Mouse (Mus musculus) heart, postnatal 0 days (tissue): ENCODE measurements at regions not wholly inside any gene's neighbourhood (a gene's known extent, or its start where the extent isn't known, plus 50 kb on each side); places are given as distances from the start of the nearest gene placed in this dataset.

Experiments used
- ATAC-seq: fragments of 200-750 bp; cut with Nextera tagmentation; 2 replicates; pipeline ENCODE4 v1.8.0; 2017; ENCODE audit warnings: low read depth, moderate number of reproducible peaks, moderate library complexity; ENCODE audit not compliant: insufficient read depth
- DNase-seq: peaks from one replicate; pipeline ENCODE4 v3.0.0-alpha.2; 2016; ENCODE audit warnings: low spot score
- H3K27ac ChIP-seq: fragments of 300-500 bp; sonication (generic); 2 replicates; pipeline ENCODE4 v1.5.1; 2014; ENCODE audit warnings: low read depth, mild to moderate bottlenecking
- H3K27me3 ChIP-seq: fragments of 300-500 bp; sonication (generic); 2 replicates; pipeline ENCODE4 v1.6.1; 2014; ENCODE audit warnings: low read length, mixed read lengths; ENCODE audit not compliant: control insufficient read depth, insufficient read depth
- H3K36me3 ChIP-seq: fragments of 300-500 bp; sonication (generic); replicated peaks from 2 replicates; pipeline ENCODE4 v1.6.1; 2014; ENCODE audit warnings: low read length, mixed read lengths; ENCODE audit not compliant: control insufficient read depth, insufficient read depth
- H3K4me1 ChIP-seq: fragments of 300-500 bp; sonication (generic); 2 replicates; pipeline ENCODE4 v1.6.1; 2014; ENCODE audit warnings: antibody characterized with exemption; ENCODE audit not compliant: control insufficient read depth, insufficient read depth
- H3K4me2 ChIP-seq: fragments of 300-500 bp; sonication (generic); 2 replicates; pipeline ENCODE4 v1.6.1; 2014; ENCODE audit warnings: low read depth, mild to moderate bottlenecking, low read length, moderate library complexity
- H3K4me3 ChIP-seq: fragments of 300-500 bp; sonication (generic); 2 replicates; pipeline ENCODE4 v1.5.1; 2014; ENCODE audit warnings: low read depth, low read length
- H3K9ac ChIP-seq: fragments of 300-500 bp; sonication (generic); replicated peaks from 2 replicates; pipeline ENCODE4 v1.6.1; 2014; ENCODE audit warnings: low read depth, low read length, mixed read lengths
- H3K9me3 ChIP-seq: fragments of 300-500 bp; sonication (generic); replicated peaks from 2 replicates; pipeline ENCODE4 v1.6.1; 2016; ENCODE audit warnings: low read length; ENCODE audit not compliant: control insufficient read depth
- CTCF ChIP-seq: IDR thresholded peaks from 2 replicates; pipeline ENCODE4 v1.5.1; 2016; ENCODE audit warnings: antibody characterized with exemption, control low read depth, low read depth
- EP300 ChIP-seq: IDR thresholded peaks from 2 replicates; pipeline ENCODE4 v1.6.1; 2016; ENCODE audit warnings: antibody characterized with exemption, low read depth
- WGBS: fragments of 180-500 bp; shearing (Covaris S2); extraction: QIAGEN DNeasy Blood & Tissue Kit; methylation state at CpG from one replicate; pipeline ENCODE4 v1.1.7; 2014; 5-methylcytosine and 5-hydroxymethylcytosine counted together

DNA sequence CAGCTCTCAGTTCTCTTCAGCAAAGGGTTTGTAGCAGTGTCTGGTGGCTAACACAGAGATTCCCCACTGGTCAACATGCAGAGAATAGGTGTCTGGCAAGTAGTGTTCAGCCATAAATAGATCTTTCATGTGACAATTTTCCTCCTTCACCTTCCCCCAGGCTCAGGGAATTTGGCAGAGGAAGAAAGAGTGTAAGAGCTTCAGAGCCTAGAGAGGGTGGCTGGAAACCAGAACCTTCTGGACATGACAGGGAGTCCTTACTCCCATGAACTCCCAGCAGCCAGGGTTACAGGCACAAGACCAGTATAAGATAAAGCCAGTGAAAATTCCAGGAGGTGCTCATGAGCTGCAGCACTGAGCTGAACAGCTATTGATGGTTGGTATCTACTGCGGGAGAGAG is 251.1 kb downstream of the Nedd1 start:
- Histone ChIP-seq H3K27me3 (no peaks in the 10 kb centered on the region), H3K4me1 (no peaks in the 10 kb centered on the region), H3K27ac (no peak overlapping the region), H3K9ac (no peak overlapping the region), H3K9me3 (no peaks in the 10 kb centered on the region), H3K36me3 (no peaks in the 10 kb centered on the region), H3K4me3 (no peak overlapping the region), H3K4me2 (no peak overlapping the region)
- 86% methylated on average over 1 of the region's 1 CpGs for WGBS
- DNase-seq: no peak
- no peak for ATAC-seq
- no peak for TF ChIP-seq EP300
- no peak for TF ChIP-seq CTCF

DNA sequence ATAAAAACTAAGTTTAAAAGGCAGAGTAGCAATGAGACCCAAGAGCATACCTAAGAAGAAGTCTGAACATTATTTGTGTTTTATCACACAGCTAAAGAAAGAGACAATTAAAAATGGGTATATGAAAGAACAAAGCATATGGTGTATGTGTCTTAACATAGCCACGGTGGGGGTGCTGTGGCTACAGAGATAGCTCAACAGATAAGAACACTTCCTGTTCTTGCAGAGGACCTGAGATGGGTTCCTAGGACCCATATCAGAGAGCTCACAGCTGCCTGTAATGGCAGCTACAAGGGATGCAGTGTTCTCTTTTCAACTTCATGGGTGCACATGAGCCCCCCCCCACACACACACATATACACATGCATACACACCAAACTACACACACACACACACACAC is 267.0 kb downstream of the Nedd1 start:
- no peak overlapping the region for H3K27ac ChIP-seq
- no peaks in the 10 kb centered on the region for H3K36me3 ChIP-seq
- H3K27me3 ChIP-seq: no peaks in the 10 kb centered on the region
- WGBS: 40% methylated on average over 1 of the region's 1 CpGs
- no peak overlapping the region for H3K9ac ChIP-seq
- H3K4me2 ChIP-seq: no peak overlapping the region
- DNase-seq (no peak), ATAC-seq (no peak)
- H3K4me3 ChIP-seq: no peak overlapping the region
- H3K4me1 ChIP-seq: no peaks in the 10 kb centered on the region
- no peaks in the 10 kb centered on the region for H3K9me3 ChIP-seq
- TF ChIP-seq EP300: no peak
- no peak for TF ChIP-seq CTCF

DNA sequence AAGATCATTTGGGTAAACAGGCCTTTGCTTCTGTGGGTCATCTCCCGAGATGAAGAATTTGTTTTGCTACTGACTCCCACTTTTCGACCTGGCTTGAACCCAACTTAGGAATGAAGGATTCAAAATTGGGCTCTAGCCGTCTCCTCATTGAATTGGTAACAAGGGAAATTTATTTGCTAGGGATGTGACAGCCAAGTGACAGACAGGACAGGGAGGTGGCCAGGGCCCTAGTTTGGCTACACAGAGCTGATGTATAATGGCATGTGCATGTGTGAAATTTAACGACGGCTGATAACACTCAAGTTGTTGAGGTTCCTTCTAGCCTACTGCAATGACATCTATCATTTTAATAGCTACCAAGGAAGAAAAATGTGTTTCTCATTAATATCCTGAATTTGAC is 268.7 kb downstream of the Nedd1 start:
- Histone ChIP-seq H3K4me2 (no peak overlapping the region), H3K4me1 (no peaks in the 10 kb centered on the region), H3K9ac (no peak overlapping the region), H3K27ac (no peak overlapping the region), H3K4me3 (no peak overlapping the region), H3K36me3 (no peaks in the 10 kb centered on the region), H3K9me3 (no peaks in the 10 kb centered on the region), H3K27me3 (no peaks in the 10 kb centered on the region)
- ATAC-seq (no peak), DNase-seq (no peak)
- TF ChIP-seq EP300 (no peak), CTCF (no peak)
- WGBS: 69% methylated on average over 5 of the region's 5 CpGs

DNA sequence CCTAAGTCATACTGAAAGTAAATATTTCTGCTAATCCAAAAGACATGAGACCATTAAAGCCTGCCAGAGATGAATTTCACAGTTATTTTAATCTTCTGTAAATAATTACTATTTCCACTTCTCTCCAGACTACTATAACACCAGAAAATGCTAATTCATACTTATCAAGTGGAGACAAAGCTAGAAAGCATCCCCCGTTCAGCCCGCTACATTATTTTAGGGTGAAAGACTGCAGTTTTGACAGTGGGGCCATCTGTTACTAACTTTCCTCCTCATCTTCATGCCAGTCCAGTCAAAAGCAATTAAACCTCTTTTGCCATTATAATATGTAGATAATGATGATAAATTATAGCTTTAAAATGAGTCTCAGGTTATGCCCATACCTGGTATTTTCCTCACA is 276.3 kb downstream of the Nedd1 start:
- TF ChIP-seq EP300: no peak
- no peaks in the 10 kb centered on the region for H3K36me3 ChIP-seq
- 87% methylated on average over 2 of the region's 2 CpGs for WGBS
- no peak overlapping the region for H3K9ac ChIP-seq
- H3K4me2 ChIP-seq: no peak overlapping the region
- no peak for ATAC-seq
- H3K27me3 ChIP-seq: no peaks in the 10 kb centered on the region
- no peaks in the 10 kb centered on the region for H3K4me1 ChIP-seq
- DNase-seq: no peak
- H3K4me3 ChIP-seq: no peak overlapping the region
- H3K9me3 ChIP-seq: no peaks in the 10 kb centered on the region
- no peak overlapping the region for H3K27ac ChIP-seq

DNA sequence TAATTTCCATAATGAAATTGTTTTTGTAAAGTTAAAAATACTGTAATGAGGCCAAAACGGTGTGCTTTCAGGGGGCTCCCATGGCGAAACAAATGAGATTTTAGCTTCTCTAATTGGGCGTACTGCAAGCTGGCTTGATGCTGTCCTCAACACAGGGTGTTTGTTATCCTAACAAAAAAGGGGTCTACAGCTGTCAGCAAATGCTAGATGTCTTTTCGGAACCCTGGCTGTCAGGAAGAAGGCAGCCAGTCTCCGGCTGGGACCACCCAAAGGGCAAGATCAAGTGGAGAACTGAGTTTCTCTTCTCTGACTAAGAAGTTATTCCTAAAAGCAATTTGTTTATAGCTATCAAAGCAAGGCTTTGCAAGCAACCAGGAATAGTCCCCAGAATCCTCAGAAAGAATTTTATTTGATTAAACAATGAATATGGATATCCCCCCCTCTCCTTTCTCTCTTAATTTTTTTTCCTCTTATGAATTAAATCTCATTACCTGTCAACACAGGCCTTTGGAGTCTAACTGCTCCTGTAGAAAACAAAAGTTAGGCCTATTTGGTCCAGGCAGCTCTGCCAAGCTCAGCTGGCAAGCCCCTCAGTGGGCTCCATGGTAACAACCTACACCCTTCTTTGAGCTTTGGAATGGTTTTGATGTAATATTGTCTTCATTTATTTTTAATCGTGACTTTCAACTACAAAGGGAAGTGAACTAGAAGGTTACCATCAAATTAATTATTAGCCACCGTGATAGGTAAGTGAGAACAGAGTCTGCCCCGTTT is 283.4 kb downstream of the Nedd1 start:
- H3K4me2 ChIP-seq: no peak overlapping the region
- ATAC-seq (no peak), DNase-seq (no peak)
- no peaks in the 10 kb centered on the region for H3K36me3 ChIP-seq
- TF ChIP-seq CTCF (no peak), EP300 (no peak)
- H3K27me3 ChIP-seq: no peaks in the 10 kb centered on the region
- H3K27ac ChIP-seq: no peak overlapping the region
- H3K9ac ChIP-seq: no peak overlapping the region
- H3K4me3 ChIP-seq: no peak overlapping the region
- H3K4me1 ChIP-seq: no peaks in the 10 kb centered on the region
- WGBS: 58% methylated on average over 8 of the region's 8 CpGs
- no peaks in the 10 kb centered on the region for H3K9me3 ChIP-seq

DNA sequence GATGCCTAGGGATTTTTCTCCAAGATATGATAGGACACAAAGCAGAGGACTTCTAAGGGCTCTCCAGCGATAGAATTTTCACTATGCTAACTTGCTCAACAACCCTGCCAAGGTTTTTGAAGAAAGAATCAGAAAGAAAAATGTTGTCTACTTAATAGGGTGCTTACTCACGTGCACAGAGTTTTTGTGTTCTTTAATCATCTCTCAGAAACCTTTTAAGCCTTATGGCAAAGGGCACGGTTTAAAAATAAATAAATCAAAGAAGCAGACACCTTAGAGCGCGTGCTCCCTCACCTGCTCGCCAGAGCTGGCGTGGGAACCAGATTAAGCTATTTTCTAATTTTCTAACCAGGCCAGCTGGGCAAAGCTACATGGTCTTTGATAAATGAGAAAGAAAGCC is 293.0 kb downstream of the Nedd1 start:
- Histone ChIP-seq H3K4me1 (no peaks in the 10 kb centered on the region), H3K4me2 (no peak overlapping the region), H3K27ac (no peak overlapping the region), H3K9ac (no peak overlapping the region), H3K27me3 (no peaks in the 10 kb centered on the region), H3K36me3 (no peaks in the 10 kb centered on the region), H3K9me3 (no peaks in the 10 kb centered on the region), H3K4me3 (no peak overlapping the region)
- WGBS: 77% methylated on average over 7 of the region's 7 CpGs
- DNase-seq: no peak
- ATAC-seq: no peak
- TF ChIP-seq EP300: no peak
- TF ChIP-seq CTCF: no peak
